Mouse (Mus musculus): Measurements from ENCODE around the gene Coro7. TPM values are rescaled to one million over a fixed set of nuclear protein-coding genes. Genes with fewer than 3 reads are reported as not detected.
A peak's percentile ranks its signal among the peaks of the same experiment; 100 is the strongest.
"Not testable (repeated sequence)": the region's sequence is repeated elsewhere in the genome, so short reads cannot be mapped to it uniquely, and the experiment has no call there.

The Coro7 gene
- total and polyA plus RNA-seq, 2 experiments from 2014 or later, result 28.7 to 31.1 TPM

DNA sequence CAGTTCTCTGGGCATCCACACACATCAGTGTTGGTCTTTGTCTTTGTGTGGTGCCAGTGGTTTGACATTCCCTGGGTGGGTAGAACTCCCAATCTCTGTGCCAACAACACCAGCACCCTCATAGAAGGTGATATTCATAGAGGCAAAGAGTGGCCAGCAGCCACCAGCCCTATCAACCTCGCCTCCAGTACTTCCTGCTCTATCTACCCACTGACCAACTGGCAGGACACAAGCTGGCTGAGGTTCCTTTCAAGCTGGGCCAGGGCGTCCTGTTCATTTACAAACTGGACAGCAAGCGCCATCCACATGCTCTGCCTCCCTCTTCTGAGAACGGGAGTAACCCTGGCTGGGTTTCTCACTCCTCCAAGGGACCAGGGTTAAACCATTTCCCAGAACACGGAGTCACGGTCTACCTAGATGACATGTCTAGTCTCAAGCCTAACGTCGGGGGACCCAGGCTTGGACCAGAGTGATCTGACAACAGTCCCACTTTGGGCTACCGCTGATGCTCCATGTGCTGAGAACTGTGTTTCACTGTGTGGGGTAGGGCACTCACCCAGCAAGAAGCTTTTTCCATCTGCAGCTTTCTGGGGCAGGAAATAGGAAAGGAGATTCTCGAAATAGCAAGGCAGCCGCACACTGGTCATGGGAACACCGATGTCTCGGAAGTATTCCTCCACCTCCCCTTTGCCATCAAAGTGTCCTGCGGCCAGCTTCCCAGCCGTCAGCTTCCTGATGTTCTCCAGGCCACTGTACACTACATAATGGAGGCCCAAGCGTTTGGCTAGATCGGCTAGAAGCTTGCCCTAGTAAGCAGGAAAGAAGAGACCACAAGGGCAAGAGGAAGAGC lies 34.5 kb upstream of the Coro7 start:
- DNase-seq (ENCODE audit: low spot score), result no peak
- peaks cover 24% of the 10 kb centered on the region for H3K36me3 ChIP-seq (ENCODE audit: insufficient read depth, low read length)

DNA sequence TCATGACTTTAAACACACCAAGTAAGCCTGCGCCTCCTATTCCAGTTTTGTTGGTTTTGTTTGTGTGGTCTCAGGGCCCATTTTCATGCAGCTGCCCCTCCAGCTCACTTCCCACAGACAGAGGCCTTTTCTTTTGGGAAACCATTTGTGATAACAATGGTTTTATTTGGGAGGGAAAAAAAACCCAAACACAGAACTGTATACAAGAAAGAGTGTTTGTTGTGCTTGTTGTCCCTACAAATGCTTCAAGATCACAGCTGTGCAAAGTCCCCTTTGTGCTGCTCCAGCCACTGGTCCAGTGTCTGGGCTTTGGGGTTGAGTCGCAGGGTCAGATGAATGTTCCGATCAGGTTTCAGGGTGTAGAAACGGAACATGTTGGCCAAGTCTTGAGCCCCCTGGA lies 31.6 kb upstream of the Coro7 start:
- H3K9me3 ChIP-seq (ENCODE audit: low read length), result no peaks in the 10 kb centered on the region
- no peak overlapping the region for H3K9ac ChIP-seq (replicated peaks; ENCODE audit: low read length, poor library complexity, severe bottlenecking)
- H3K27ac ChIP-seq (ENCODE audit: low read depth, low read length), result no peak overlapping the region
- peaks cover 48% of the 10 kb centered on the region for H3K36me3 ChIP-seq (ENCODE audit: insufficient read depth, low read length)
- TF ChIP-seq CTCF (IDR thresholded peaks at IDR 0.05), result no peak
- no peak for ATAC-seq (ENCODE audit: low FRiP score)
- no peak for DNase-seq (ENCODE audit: low spot score)
- no peak overlapping the region for H3K4me2 ChIP-seq (ENCODE audit: low read depth, low read length, poor library complexity, severe bottlenecking)
- H3K4me1 ChIP-seq (ENCODE audit: insufficient read depth, low read length), result no peaks in the 10 kb centered on the region
- H3K27me3 ChIP-seq (ENCODE audit: insufficient read depth, low read length), result no peaks in the 10 kb centered on the region
- 93% methylated on average over 4 of the region's 4 CpGs for WGBS
- H3K4me3 ChIP-seq (ENCODE audit: low read depth, low read length), result no peak overlapping the region

More for the DNA sequence above, 34.5 kb upstream of the Coro7 start:
- ATAC-seq (ENCODE audit: low FRiP score), result no peak
- Histone ChIP-seq H3K27me3 (ENCODE audit: insufficient read depth, low read length) (no peaks in the 10 kb centered on the region), H3K9ac (replicated peaks; ENCODE audit: low read length, poor library complexity, severe bottlenecking) (no peak overlapping the region), H3K27ac (ENCODE audit: low read depth, low read length) (no peak overlapping the region), H3K4me3 (ENCODE audit: low read depth, low read length) (no peak overlapping the region), H3K4me1 (ENCODE audit: insufficient read depth, low read length) (no peaks in the 10 kb centered on the region), H3K9me3 (ENCODE audit: low read length) (no peaks in the 10 kb centered on the region), H3K4me2 (ENCODE audit: low read depth, low read length, poor library complexity, severe bottlenecking) (no peak overlapping the region)
- 90% methylated on average over 17 of the region's 17 CpGs for WGBS
- TF ChIP-seq CTCF (IDR thresholded peaks at IDR 0.05), result no peak

DNA sequence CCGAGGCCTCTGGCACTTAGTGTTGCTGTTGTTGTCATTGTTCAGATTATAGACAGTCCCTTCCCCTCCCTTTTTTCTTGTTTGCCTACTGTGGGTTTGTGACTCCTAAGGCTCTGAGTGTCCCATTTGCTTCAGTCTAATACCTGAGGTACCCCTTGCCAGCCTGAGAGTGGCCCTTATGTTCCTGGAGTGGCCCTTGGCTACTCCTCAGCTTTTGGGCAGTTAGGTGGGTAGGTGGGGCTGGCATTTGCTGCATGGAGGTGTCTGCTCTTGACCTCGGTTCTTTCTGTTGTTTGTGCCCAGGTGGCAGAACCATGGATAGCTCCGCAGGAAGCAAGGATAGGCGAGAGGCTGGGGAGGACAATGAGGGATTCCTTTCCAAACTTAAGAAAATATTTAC lies 26.0 kb upstream of the Coro7 start:
- Histone ChIP-seq H3K4me3 (ENCODE audit: low read depth, low read length) (no peak overlapping the region), H3K9ac (replicated peaks; ENCODE audit: low read length, poor library complexity, severe bottlenecking) (no peak overlapping the region), H3K4me1 (ENCODE audit: insufficient read depth, low read length) (no peaks in the 10 kb centered on the region), H3K27me3 (ENCODE audit: insufficient read depth, low read length) (no peaks in the 10 kb centered on the region), H3K36me3 (ENCODE audit: insufficient read depth, low read length) (peaks cover 67% of the 10 kb centered on the region), H3K9me3 (ENCODE audit: low read length) (no peaks in the 10 kb centered on the region), H3K27ac (ENCODE audit: low read depth, low read length) (no peak overlapping the region), H3K4me2 (ENCODE audit: low read depth, low read length, poor library complexity, severe bottlenecking) (no peak overlapping the region)
- no peak for TF ChIP-seq CTCF (IDR thresholded peaks at IDR 0.05)
- WGBS, result 72% methylated on average over 4 of the region's 4 CpGs
- no peak for DNase-seq (ENCODE audit: low spot score)
- ATAC-seq (ENCODE audit: low FRiP score), result no peak

DNA sequence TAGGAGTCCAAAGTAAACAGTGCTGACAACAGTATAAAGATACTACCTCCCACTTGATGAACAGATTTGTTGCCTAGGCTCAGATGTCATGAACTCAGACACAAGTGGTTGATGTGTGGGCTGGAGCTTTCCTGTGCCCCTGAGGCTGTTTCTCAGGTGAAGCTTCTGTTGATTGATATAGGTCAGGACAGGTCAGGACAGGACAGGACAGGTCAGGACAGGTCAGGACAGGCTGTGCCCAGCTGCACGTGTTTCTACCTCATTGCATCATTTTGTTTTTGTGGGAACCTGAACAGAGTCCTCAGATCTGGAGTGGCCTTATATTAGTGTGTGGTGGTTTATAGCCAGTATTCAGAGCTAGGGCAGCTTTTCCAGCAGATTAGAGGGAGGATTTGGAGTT lies 23.1 kb upstream of the Coro7 start:
- no peak overlapping the region for H3K4me2 ChIP-seq (ENCODE audit: low read depth, low read length, poor library complexity, severe bottlenecking)
- no peak for DNase-seq (ENCODE audit: low spot score)
- no peak for TF ChIP-seq CTCF (IDR thresholded peaks at IDR 0.05)
- H3K9ac ChIP-seq (replicated peaks; ENCODE audit: low read length, poor library complexity, severe bottlenecking), result no peak overlapping the region
- H3K4me1 ChIP-seq (ENCODE audit: insufficient read depth, low read length), result no peaks in the 10 kb centered on the region
- H3K27me3 ChIP-seq (ENCODE audit: insufficient read depth, low read length), result no peaks in the 10 kb centered on the region
- 64% methylated on average over 1 of the region's 1 CpGs for WGBS
- H3K9me3 ChIP-seq (ENCODE audit: low read length), result no peaks in the 10 kb centered on the region
- H3K36me3 ChIP-seq (ENCODE audit: insufficient read depth, low read length), result peaks cover 69% of the 10 kb centered on the region
- no peak for ATAC-seq (ENCODE audit: low FRiP score)
- H3K27ac ChIP-seq (ENCODE audit: low read depth, low read length), result no peak overlapping the region
- H3K4me3 ChIP-seq (ENCODE audit: low read depth, low read length), result no peak overlapping the region

DNA sequence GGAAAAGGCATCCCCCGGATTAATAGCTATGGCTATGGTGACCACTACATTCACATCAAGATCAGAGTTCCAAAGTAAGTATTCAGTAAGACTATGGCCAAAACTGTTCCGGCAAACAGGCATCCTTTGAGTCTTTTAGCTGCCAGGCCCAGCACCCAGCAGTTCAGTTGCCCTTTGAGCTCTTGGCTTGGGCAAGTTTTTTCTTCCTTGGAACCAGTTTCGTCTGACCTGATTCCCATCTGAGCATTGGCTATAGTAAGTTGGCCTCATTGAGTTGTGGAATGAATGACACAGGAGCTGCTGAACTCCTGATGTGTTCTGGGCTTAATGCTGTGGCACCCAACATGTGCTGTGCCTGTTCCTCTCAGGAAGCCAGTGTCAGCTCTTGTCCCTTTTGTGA lies 21.6 kb upstream of the Coro7 start:
- Histone ChIP-seq H3K9me3 (ENCODE audit: low read length) (no peaks in the 10 kb centered on the region), H3K4me3 (ENCODE audit: low read depth, low read length) (no peak overlapping the region), H3K27ac (ENCODE audit: low read depth, low read length) (no peak overlapping the region), H3K4me1 (ENCODE audit: insufficient read depth, low read length) (no peaks in the 10 kb centered on the region), H3K4me2 (ENCODE audit: low read depth, low read length, poor library complexity, severe bottlenecking) (no peak overlapping the region), H3K36me3 (ENCODE audit: insufficient read depth, low read length) (peaks cover 68% of the 10 kb centered on the region), H3K27me3 (ENCODE audit: insufficient read depth, low read length) (no peaks in the 10 kb centered on the region), H3K9ac (replicated peaks; ENCODE audit: low read length, poor library complexity, severe bottlenecking) (no peak overlapping the region)
- WGBS, result 94% methylated on average over 3 of the region's 3 CpGs
- DNase-seq (ENCODE audit: low spot score) (no peak), ATAC-seq (ENCODE audit: low FRiP score) (no peak)
- no peak for TF ChIP-seq CTCF (IDR thresholded peaks at IDR 0.05)

DNA sequence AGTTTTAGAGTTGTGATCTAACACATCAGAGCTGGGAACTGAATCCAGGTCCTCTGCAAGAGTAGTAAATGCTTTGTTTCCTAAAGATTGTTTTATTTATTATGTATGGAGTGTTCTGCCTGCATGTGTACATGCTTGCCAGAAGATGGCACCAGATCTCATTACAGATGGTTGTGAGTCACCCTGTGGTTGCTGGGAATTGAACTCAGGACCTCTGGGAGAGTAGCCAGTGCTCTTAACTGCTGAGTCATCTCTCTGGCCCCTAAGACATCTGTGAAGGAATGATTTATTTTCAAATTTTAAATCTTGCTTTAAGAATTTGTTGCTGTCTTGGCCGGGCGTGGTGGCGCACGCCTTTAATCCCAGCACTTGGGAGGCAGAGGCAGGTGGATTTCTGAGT lies 9.8 kb upstream of the Coro7 start:
- 97% methylated on average over 4 of the region's 4 CpGs for whole genome bisulfite sequencing
- not testable (repeated sequence) for H3K4me1 ChIP-seq (ENCODE audit: insufficient read depth, low read length); H3K4me3 ChIP-seq (ENCODE audit: low read depth, low read length); H3K9ac ChIP-seq (replicated peaks; ENCODE audit: low read length, poor library complexity, severe bottlenecking); DNase-seq (ENCODE audit: low spot score); H3K27ac ChIP-seq (ENCODE audit: low read depth, low read length); H3K27me3 ChIP-seq (ENCODE audit: insufficient read depth, low read length); H3K9me3 ChIP-seq (ENCODE audit: low read length); ATAC-seq (ENCODE audit: low FRiP score); H3K4me2 ChIP-seq (ENCODE audit: low read depth, low read length, poor library complexity, severe bottlenecking)
- peaks cover 33% of the 10 kb centered on the region for H3K36me3 ChIP-seq (ENCODE audit: insufficient read depth, low read length)
- TF ChIP-seq CTCF (IDR thresholded peaks at IDR 0.05), result peak; percentile 47

Measured in midbrain, postnatal 0 days (tissue).